Mouse (Mus musculus) embryonic facial prominence, embryonic 11.5 days (tissue): ENCODE results near the gene Hyal1. TPM values are rescaled to one million over a fixed set of nuclear protein-coding genes. Genes with fewer than 3 reads are reported as not detected.

Source experiments
- ATAC-seq: fragments of 200-750 bp; cut with Nextera tagmentation; replicated peaks from 2 replicates; pipeline ENCODE4 v1.8.0; 2017; ENCODE audit warnings: low read depth; ENCODE audit not compliant: insufficient number of reproducible peaks, low FRiP score, low TSS enrichment
- DNase-seq: peaks from one replicate; pipeline ENCODE4 v3.0.0-alpha.2; 2015; ENCODE audit warnings: low spot score
- H3K27ac ChIP-seq: fragments of 300-500 bp; sonication (generic); replicated peaks from 2 replicates; pipeline ENCODE4 v1.5.1; 2014; ENCODE audit warnings: mild to moderate bottlenecking, low read depth, low read length, control low read depth
- H3K27me3 ChIP-seq: fragments of 300-500 bp; sonication (generic); 2 replicates; pipeline ENCODE4 v1.6.1; 2014; ENCODE audit warnings: mild to moderate bottlenecking, low read length, moderate library complexity, mixed read lengths; ENCODE audit not compliant: control insufficient read depth, insufficient read depth
- H3K36me3 ChIP-seq: fragments of 300-500 bp; sonication (generic); replicated peaks from 2 replicates; pipeline ENCODE4 v1.6.1; 2014; ENCODE audit warnings: low read depth, mild to moderate bottlenecking, low read length, moderate library complexity, mixed read lengths; ENCODE audit not compliant: control insufficient read depth, insufficient read depth
- H3K4me1 ChIP-seq: fragments of 300-500 bp; sonication (generic); 2 replicates; pipeline ENCODE4 v1.6.1; 2014; ENCODE audit warnings: low read length, mixed read lengths; ENCODE audit not compliant: control insufficient read depth, insufficient read depth
- H3K4me2 ChIP-seq: fragments of 300-500 bp; sonication (generic); 2 replicates; pipeline ENCODE4 v1.6.1; 2014; ENCODE audit warnings: low read depth, mild to moderate bottlenecking, control low read depth, low read length, moderate library complexity
- H3K4me3 ChIP-seq: fragments of 300-500 bp; sonication (generic); 2 replicates; pipeline ENCODE4 v1.5.1; 2014; ENCODE audit warnings: low read depth, low read length, control low read depth
- H3K9ac ChIP-seq: fragments of 300-500 bp; sonication (generic); replicated peaks from 2 replicates; pipeline ENCODE4 v1.6.1; 2014; ENCODE audit warnings: mild to moderate bottlenecking, control low read depth, low read length
- H3K9me3 ChIP-seq: fragments of 300-500 bp; sonication (generic); replicated peaks from 2 replicates; pipeline ENCODE4 v1.6.1; 2016; ENCODE audit warnings: mild to moderate bottlenecking, low read length, inconsistent platforms, mixed read lengths; ENCODE audit not compliant: control insufficient read depth
- WGBS: fragments of 180-500 bp; shearing (Covaris S2); extraction: QIAGEN DNeasy Blood & Tissue Kit; methylation state at CpG from one replicate; pipeline ENCODE4 v1.1.7; 2014; 5-methylcytosine and 5-hydroxymethylcytosine counted together
- polyA plus RNA-seq: library from polyadenylated mRNA; unstranded; fragments of >200 nt; fragmentation: Nextera tagmentation; extraction: Ambion mirVana; gene quantifications from 2 replicates; pipeline ENCODE4 v1.2.1, GENCODE M21; 2014

The Hyal1 gene
- polyA plus RNA-seq, 1 experiment from 2014 or later, result 5.3 TPM

- DNase-seq, result no peak
- no peak overlapping the region for H3K9ac ChIP-seq
- H3K36me3 ChIP-seq, result no peaks in the 10 kb centered on the region
- no peak overlapping the region for H3K4me3 ChIP-seq
- no peaks in the 10 kb centered on the region; the same call in 1 of the 2 replicates for H3K4me1 ChIP-seq
- WGBS, result 85% methylated on average over 9 of the region's 9 CpGs
- H3K27me3 ChIP-seq, result no peaks in the 10 kb centered on the region
- H3K4me2 ChIP-seq, result no peak overlapping the region; the same call in 1 of the 2 replicates
- no peaks in the 10 kb centered on the region for H3K9me3 ChIP-seq
- no peak overlapping the region for H3K27ac ChIP-seq
- ATAC-seq, result no peak
Observed at GRCm38 (mm10) chr9:107599433-107599832, 22.7 kb downstream of the Hyal1 start.

- WGBS, result 57% methylated on average over 14 of the region's 14 CpGs
- peak; percentile 43 for DNase-seq
- no peak overlapping the region for H3K27ac ChIP-seq
- H3K9ac ChIP-seq, result no peak overlapping the region
- no peaks in the 10 kb centered on the region for H3K27me3 ChIP-seq
- no peak overlapping the region; the same call in 1 of the 2 replicates for H3K4me2 ChIP-seq
- no peaks in the 10 kb centered on the region for H3K36me3 ChIP-seq
- no peak overlapping the region for H3K4me3 ChIP-seq
- no peaks in the 10 kb centered on the region for H3K9me3 ChIP-seq
- H3K4me1 ChIP-seq, result peaks cover 3% of the 10 kb centered on the region
- ATAC-seq, result no peak
Observed at GRCm38 (mm10) chr9:107599842-107600241, 23.1 kb downstream of the Hyal1 start.

GRCm38 (mm10) chr9:107600745-107601144 is 24.0 kb downstream of the Hyal1 start:
- Histone ChIP-seq H3K9me3 (no peaks in the 10 kb centered on the region), H3K4me3 (no peak overlapping the region), H3K36me3 (no peaks in the 10 kb centered on the region), H3K27ac (no peak overlapping the region), H3K9ac (no peak overlapping the region), H3K4me1 (peaks cover 4% of the 10 kb centered on the region), H3K27me3 (no peaks in the 10 kb centered on the region), H3K4me2 (no peak overlapping the region)
- ATAC-seq, result no peak
- WGBS, result 83% methylated on average over 12 of the region's 12 CpGs
- DNase-seq, result no peak

GRCm38 (mm10) chr9:107601275-107601674 is 24.5 kb downstream of the Hyal1 start:
- no peak overlapping the region for H3K9ac ChIP-seq
- H3K4me1 ChIP-seq, result peaks cover 4% of the 10 kb centered on the region

GRCm38 (mm10) chr9:107602068-107602648 is 25.4 kb downstream of the Hyal1 start:
- no peak overlapping the region for H3K4me3 ChIP-seq
- 10% methylated on average over 10 of the region's 10 CpGs for WGBS
- H3K4me1 ChIP-seq, result peaks cover 7% of the 10 kb centered on the region
- H3K36me3 ChIP-seq, result no peaks in the 10 kb centered on the region
- ATAC-seq (peak; percentile 35; the same call in 1 of the 2 replicates), DNase-seq (peak; percentile 95)
- no peaks in the 10 kb centered on the region for H3K9me3 ChIP-seq
- H3K27ac ChIP-seq, result no peak overlapping the region
- no peak overlapping the region for H3K4me2 ChIP-seq
- no peak overlapping the region; the same call in 1 of the 2 replicates for H3K9ac ChIP-seq
- H3K27me3 ChIP-seq, result no peaks in the 10 kb centered on the region

More at GRCm38 (mm10) chr9:107601275-107601674, 24.5 kb downstream of the Hyal1 start:
- ATAC-seq, result no peak
- H3K9me3 ChIP-seq, result no peaks in the 10 kb centered on the region
- DNase-seq, result no peak
- no peak overlapping the region for H3K4me2 ChIP-seq
- H3K4me3 ChIP-seq, result no peak overlapping the region
- H3K27me3 ChIP-seq, result no peaks in the 10 kb centered on the region
- no peak overlapping the region for H3K27ac ChIP-seq
- WGBS, result 87% methylated on average over 11 of the region's 11 CpGs
- no peaks in the 10 kb centered on the region for H3K36me3 ChIP-seq

- H3K4me3 ChIP-seq, result no peak overlapping the region
Observed at GRCm38 (mm10) chr9:107603251-107603650, 26.5 kb downstream of the Hyal1 start.

GRCm38 (mm10) chr9:107605041-107605661 is 28.4 kb downstream of the Hyal1 start:
- no peak overlapping the region for H3K4me3 ChIP-seq

More at GRCm38 (mm10) chr9:107603251-107603650, 26.5 kb downstream of the Hyal1 start:
- no peaks in the 10 kb centered on the region for H3K9me3 ChIP-seq
- no peak for DNase-seq
- H3K27me3 ChIP-seq, result no peaks in the 10 kb centered on the region
- H3K9ac ChIP-seq, result no peak overlapping the region
- no peak for ATAC-seq
- H3K4me2 ChIP-seq, result no peak overlapping the region
- H3K36me3 ChIP-seq, result no peaks in the 10 kb centered on the region
- WGBS, result 82% methylated on average over 6 of the region's 6 CpGs
- peaks cover 13% of the 10 kb centered on the region for H3K4me1 ChIP-seq
- H3K27ac ChIP-seq, result no peak overlapping the region

GRCm38 (mm10) chr9:107606591-107606990 is 29.9 kb downstream of the Hyal1 start:
- Histone ChIP-seq H3K36me3 (no peaks in the 10 kb centered on the region), H3K4me1 (peaks cover 13% of the 10 kb centered on the region), H3K9ac (no peak overlapping the region; the same call in 1 of the 2 replicates), H3K27ac (no peak overlapping the region), H3K9me3 (no peaks in the 10 kb centered on the region), H3K27me3 (no peaks in the 10 kb centered on the region), H3K4me3 (no peak overlapping the region), H3K4me2 (0 out of 2 replicates have a peak overlapping the region, but pooled peaks have one; percentile 10)
- ATAC-seq (no peak), DNase-seq (no peak)
- WGBS, result 9% methylated on average over 9 of the region's 9 CpGs

More at GRCm38 (mm10) chr9:107605041-107605661, 28.4 kb downstream of the Hyal1 start:
- ATAC-seq (0 out of 2 replicates have a peak, but pooled peaks have one; percentile 8), DNase-seq (no peak)
- H3K27me3 ChIP-seq, result no peaks in the 10 kb centered on the region
- peak overlapping the region; percentile 35 for H3K9ac ChIP-seq
- H3K27ac ChIP-seq, result no peak overlapping the region
- peak overlapping the region; percentile 11; the same call in 1 of the 2 replicates for H3K4me2 ChIP-seq
- H3K4me1 ChIP-seq, result peaks cover 13% of the 10 kb centered on the region
- no peaks in the 10 kb centered on the region for H3K36me3 ChIP-seq
- no peaks in the 10 kb centered on the region for H3K9me3 ChIP-seq
- 37% methylated on average over 22 of the region's 23 CpGs for WGBS
